ENCODE assay signal across 10 mouse cellular contexts in genomic region chr10:58559098-58559497, GRCm38 (mm10).
DNase-seq lines count a peak whose midpoint lies in the region; ATAC-seq lines count a peak whose summit lies in the region.
"Had no signal": no experiment of that assay in that cellular context is flagged by ENCODE, and none has a peak within 500 bp of the region (broad histone marks: within the 10 kb centered on the region; RNA-seq: fewer than 3 reads in every experiment).

No protein-coding gene starts in this region.

- WGBS in midbrain, embryonic 11.5 days: 37% methylated on average over 7 of the region's 7 CpGs
- 30% methylated on average over 7 of the region's 7 CpGs for WGBS in midbrain, embryonic 13.5 days

- H3K36me3 ChIP-seq in midbrain, embryonic 11.5 days (ENCODE audit: control insufficient read depth, insufficient read depth, low read length): no peaks in the 10 kb centered on the region
- H3K36me3 ChIP-seq in midbrain, embryonic 13.5 days: peaks cover 5% of the 10 kb centered on the region; the same call in 1 of the 2 replicates
- H3K36me3 ChIP-seq: heart, embryonic 13.5 days; neural tube, embryonic 13.5 days had no signal

- H3K9ac ChIP-seq in midbrain, embryonic 11.5 days (ENCODE audit: low read length): no peak overlapping the region
- no peak overlapping the region for H3K9ac ChIP-seq in midbrain, embryonic 13.5 days (replicated peaks)
- H3K9ac ChIP-seq: heart, embryonic 13.5 days; neural tube, embryonic 13.5 days had no signal

- peak; percentile 92 for DNase-seq in midbrain, embryonic 11.5 days (ENCODE audit: low spot score, missing footprints)
- peak; percentile 42 for DNase-seq in WW6 (ENCODE audit: low read depth, low spot score)
- DNase-seq in cerebellum, postnatal 14 days: peak; percentile 68 to 76
- peak; percentile 34 to 52 for DNase-seq in frontal cortex, postnatal 36 days (ENCODE audit: low spot score in 2 of 2)
- peak; percentile 30 to 35 for DNase-seq in layer of hippocampus, postnatal 36 days
- DNase-seq in neural tube, embryonic 10.5 days (ENCODE audit: extremely low spot score, low spot score): peak; percentile 28
- no peak for DNase-seq in Muller cell, postnatal 12 days (ENCODE audit: inconsistent ontology term)

- H3K27me3 ChIP-seq in midbrain, embryonic 11.5 days (ENCODE audit: control insufficient read depth, insufficient read depth, low read length): no peaks in the 10 kb centered on the region
- no peaks in the 10 kb centered on the region for H3K27me3 ChIP-seq in midbrain, embryonic 13.5 days
- H3K27me3 ChIP-seq: heart, embryonic 13.5 days; neural tube, embryonic 13.5 days had no signal

- H3K27ac ChIP-seq in midbrain, embryonic 11.5 days (ENCODE audit: low read depth, low read length): no peak overlapping the region
- no peak overlapping the region for H3K27ac ChIP-seq in midbrain, embryonic 13.5 days
- H3K27ac ChIP-seq: heart, embryonic 13.5 days; neural tube, embryonic 13.5 days had no signal

- no peak overlapping the region for H3K4me2 ChIP-seq in midbrain, embryonic 11.5 days
- H3K4me2 ChIP-seq in midbrain, embryonic 13.5 days (replicated peaks): no peak overlapping the region
- H3K4me2 ChIP-seq: heart, embryonic 13.5 days; neural tube, embryonic 13.5 days had no signal

- H3K4me1 ChIP-seq in midbrain, embryonic 11.5 days (ENCODE audit: control insufficient read depth, insufficient read depth, low read length): no peaks in the 10 kb centered on the region
- no peaks in the 10 kb centered on the region for H3K4me1 ChIP-seq in midbrain, embryonic 13.5 days (replicated peaks)
- H3K4me1 ChIP-seq: heart, embryonic 13.5 days; neural tube, embryonic 13.5 days had no signal

- H3K4me3 ChIP-seq in midbrain, embryonic 11.5 days (ENCODE audit: low read depth, low read length): no peak overlapping the region
- H3K4me3 ChIP-seq in midbrain, embryonic 13.5 days (replicated peaks): no peak overlapping the region
- H3K4me3 ChIP-seq: heart, embryonic 13.5 days; neural tube, embryonic 13.5 days had no signal

- no peaks in the 10 kb centered on the region for H3K9me3 ChIP-seq in midbrain, embryonic 11.5 days (ENCODE audit: control insufficient read depth, low read length)
- no peaks in the 10 kb centered on the region for H3K9me3 ChIP-seq in midbrain, embryonic 13.5 days
- H3K9me3 ChIP-seq: heart, embryonic 13.5 days; neural tube, embryonic 13.5 days had no signal

- no peak; the same call in 1 of the 2 replicates for ATAC-seq in midbrain, embryonic 11.5 days (ENCODE audit: low FRiP score)
- ATAC-seq in midbrain, embryonic 13.5 days: no peak
